Mouse (Mus musculus) v-Abl transformed pro-B cells (cell line): ENCODE data around the gene Mtmr10.

Source experiments
- in situ Hi-C, 2 experiments: fragments of 400-800 bp; cut with MboI; formaldehyde crosslinking; loops; one replicate each; pipeline ENCODE4 v1.15.1; 2025; ENCODE audit not compliant: unreplicated experiment in 2 of 2

Mtmr10 gene

DNA sequence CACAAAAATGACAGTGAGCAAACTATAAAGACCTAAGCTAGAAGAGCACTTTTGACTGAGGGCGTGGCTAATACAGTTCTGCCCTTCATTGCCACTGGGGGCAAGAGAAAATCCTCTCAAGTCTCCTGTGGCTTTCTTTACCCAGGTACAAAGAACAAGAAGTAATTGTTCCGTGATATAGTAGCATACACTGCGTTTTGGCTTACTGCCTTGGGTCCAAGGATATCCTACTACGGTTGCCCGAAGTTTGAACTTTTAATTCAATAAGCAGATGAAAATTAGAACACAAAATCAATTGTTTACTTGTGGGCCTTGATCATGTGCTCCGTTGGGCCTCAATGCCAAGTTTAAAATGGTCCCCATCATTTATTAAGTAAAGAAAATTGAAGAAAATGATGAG, 3.0 kb downstream of the Mtmr10 start:
- in situ Hi-C loops: no loop called here

DNA sequence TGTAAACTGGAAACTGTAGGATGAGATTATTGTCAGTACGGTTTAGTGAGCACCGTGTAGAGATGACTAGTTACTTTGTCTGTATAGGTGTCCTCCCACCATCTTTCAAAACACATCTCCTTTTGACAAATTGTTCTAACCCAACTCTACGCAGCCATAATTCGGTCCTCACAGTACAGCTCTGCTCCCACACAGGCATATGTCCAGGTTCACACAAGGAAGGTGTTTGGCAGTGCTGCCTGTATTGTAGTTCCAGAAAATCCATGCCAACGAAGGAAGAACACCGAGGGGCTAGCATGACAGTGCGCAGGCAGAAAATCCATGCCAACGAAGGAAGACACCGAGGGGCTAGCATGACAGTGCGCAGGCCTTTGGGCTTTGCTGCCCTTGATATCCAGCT, 4.3 kb downstream of the Mtmr10 start:
- in situ Hi-C loops: no loop called here

DNA sequence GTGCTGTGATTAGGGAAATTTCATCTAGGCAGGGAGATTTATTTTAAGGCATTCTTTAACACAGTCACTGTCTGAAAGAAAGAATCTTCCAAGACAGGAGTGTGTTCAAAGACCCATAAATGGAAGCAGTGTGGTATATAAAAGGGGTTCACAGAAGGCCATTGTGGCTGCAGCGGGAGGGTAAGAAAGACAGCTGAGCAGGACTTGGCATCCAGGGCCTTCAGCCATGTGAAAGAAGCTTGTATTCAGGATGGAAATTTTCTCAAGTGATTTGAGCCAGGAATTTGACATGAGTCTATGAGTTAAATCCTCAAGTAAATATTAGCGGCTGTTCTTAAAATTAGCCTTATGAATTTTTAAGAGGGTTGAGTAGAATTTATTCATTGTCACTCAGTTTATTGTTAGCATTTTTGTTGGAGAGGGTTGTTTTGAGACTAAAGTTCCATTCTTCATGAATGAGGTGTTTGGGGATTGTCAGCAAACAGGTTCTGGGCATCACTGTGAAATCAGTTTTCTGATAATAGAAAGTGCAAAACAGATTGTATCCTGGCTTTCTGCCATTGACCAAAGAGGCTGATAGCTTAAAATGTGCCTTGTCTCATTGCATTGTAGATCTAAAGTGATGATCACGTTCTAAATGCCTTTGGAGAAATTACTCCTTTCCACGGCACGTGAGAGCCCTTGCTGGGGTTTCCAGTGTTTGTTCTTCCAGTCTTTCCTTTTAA, 9.0 kb downstream of the Mtmr10 start:
- in situ Hi-C loops: no loop called here

DNA sequence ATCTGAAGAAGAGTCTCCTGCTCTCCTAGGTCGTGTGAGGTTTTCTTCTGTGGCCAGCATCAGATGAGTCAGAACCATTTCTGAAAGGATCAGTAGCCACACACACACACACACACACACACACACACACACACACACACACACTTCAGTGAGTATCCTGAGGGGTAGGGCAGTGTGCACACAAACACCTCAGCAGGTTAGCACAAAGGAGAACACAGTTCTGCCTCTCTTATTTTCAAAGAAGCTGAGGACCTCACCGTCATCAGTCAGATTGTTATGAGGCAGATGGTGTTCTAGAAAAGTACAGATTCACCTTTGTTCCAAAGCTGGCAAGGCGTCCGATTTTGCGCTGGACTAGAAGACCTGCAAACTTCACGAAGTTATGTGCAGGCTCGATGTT, 22.8 kb downstream of the Mtmr10 start:
- in situ Hi-C loops: loop anchor here in 1 of 2 experiments (25.0 kb wide), 1 partner anchor 998 kb away; no protein-coding TSS in a partner anchor

DNA sequence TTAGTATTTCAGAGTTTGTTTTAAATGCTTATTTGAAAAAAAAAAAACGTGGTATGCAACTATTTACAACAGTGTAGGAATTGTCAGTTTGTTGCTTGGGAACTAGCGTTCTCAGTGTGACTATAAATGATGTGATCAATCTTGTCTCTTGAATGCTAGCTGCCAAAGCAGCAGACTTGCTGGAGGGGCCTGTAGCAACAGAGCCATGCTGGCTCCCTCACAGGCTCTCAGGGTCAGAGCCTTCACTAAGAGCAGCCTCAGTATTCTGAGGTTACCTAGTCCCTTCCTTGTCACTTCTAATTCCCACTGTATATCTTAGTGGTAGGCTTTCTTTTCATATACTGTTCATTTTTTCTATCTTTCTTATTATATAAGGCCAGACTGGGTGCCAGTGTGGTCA, 23.3 kb downstream of the Mtmr10 start:
- in situ Hi-C loops: loop anchor here in 1 of 2 experiments (25.0 kb wide), 1 partner anchor 998 kb away; no protein-coding TSS in a partner anchor

DNA sequence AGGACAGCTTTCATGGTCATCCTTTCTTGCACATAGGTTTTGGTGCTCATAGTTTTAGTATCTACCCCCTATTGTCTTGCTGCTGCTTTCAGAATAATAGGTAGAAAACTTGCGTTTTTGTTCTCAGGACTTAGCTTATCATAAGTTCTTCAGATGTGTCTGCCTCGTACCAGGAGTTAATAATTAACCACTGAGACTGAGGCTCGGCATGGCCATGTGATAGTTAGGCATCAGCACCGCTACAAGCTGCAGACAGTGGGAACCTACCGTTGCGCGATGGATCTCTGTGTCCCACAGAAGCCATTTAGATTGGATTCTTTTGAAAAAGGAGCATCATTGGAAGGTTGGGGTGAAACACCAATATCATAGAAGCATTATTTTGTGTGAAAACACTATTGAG, 25.4 kb downstream of the Mtmr10 start:
- in situ Hi-C loops: loop anchor here in 1 of 2 experiments (25.0 kb wide), 1 partner anchor 1001 kb away; no protein-coding TSS in a partner anchor

DNA sequence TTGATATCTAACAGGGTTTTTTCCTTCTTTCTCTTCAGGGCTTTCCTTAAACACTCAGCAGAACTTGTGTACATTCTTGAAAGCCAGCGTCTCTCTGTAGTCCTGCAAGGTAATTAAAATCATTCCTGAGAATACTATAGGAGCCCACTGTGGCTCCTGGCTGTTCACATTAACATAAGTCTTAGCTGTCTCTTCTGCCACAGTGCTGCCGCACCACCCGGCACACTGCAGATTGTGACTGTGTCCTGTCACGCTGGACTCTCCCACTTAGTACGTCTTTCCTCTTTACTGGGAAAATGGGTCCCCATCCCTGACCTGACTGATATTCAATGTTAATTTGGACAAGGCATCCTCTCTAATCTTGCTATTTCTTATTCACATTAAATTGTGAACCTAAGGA, 33.7 kb downstream of the Mtmr10 start:
- in situ Hi-C loops: loop anchor here (5.0 to 25.0 kb wide), 5 partner anchors 376 to 1009 kb away; no protein-coding TSS in a partner anchor

DNA sequence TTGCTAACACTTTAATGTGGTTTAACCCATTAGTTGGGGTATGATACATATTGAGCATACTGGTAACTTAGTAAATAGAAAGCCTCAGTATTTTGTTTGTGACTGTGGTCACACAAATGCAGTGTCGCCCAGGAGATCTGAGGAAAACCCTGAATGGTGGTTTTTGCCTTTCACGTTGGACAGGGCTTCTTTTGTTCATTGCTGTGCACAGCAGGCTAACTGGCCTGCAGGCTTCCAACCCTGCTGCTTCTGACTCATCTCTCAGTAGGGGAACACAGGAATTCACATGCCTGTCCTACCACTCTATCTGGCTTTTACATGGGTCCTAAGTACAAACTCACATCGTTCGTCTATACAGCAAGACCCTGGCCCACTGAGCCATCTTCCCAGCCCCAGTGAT, 34.2 kb downstream of the Mtmr10 start:
- in situ Hi-C loops: loop anchor here (5.0 to 25.0 kb wide), 5 partner anchors 377 to 1009 kb away; no protein-coding TSS in a partner anchor

DNA sequence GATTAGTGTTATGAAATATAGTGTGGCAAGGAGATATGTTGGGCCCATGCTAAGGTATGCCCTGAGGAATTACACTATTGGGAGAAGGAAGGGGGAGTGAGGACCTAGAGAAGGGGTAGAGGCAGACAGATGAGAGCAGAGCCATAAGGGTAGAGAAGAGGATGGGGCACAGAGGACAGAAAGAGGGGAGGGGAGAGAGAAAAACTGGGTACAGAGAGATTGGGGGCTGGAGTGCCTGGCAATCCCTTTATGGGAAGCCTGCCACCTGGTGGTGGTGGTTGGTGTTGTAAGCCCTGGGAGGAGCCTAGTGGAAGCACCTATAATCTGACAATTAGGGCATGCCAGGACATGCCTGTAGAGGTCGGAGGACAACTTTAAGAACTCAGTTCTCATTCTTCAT, 39.4 kb downstream of the Mtmr10 start:
- in situ Hi-C loops: loop anchor here (10.0 kb wide), 3 partner anchors 382 to 472 kb away; no protein-coding TSS in a partner anchor

DNA sequence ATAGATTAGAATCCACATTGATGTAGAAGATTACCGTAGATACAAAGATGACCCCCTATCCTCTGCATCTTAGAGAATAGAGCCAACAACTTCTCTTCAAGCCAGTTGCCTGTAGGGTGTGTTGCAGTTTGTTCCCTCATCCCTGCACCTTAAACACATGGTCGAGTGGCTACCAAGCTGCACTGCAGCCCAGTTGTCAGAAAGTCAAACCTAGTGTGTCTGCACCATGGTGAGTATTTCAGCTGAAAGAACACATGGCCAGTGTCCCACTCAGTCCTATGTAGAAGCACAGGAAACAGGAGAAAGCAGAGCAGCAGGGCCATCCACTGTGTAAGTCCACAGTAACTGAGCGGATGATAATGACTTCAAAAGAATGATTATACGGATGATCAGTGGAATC, 40.0 kb downstream of the Mtmr10 start:
- in situ Hi-C loops: loop anchor here (10.0 kb wide), 3 partner anchors 383 to 473 kb away; no protein-coding TSS in a partner anchor

DNA sequence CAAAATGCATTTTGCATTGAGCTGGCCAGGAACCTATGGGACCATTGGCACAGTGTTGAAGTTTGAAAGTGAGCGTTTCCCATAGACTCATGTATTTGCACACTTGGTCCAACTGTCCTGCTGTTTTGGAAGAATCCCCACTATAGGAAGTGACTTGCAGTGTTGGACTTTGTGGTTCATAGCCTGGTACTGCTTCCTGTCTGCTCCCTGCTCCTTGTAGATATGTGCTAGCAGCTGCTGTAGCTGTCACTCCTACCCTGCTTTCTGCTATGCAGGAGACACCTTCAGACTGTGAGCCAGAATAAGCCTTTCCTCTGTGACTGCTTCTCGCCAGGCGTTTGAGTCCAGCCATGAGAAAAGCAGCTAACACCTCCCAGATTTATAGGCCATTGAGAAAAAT, 43.9 kb downstream of the Mtmr10 start:
- in situ Hi-C loops: no loop called here

DNA sequence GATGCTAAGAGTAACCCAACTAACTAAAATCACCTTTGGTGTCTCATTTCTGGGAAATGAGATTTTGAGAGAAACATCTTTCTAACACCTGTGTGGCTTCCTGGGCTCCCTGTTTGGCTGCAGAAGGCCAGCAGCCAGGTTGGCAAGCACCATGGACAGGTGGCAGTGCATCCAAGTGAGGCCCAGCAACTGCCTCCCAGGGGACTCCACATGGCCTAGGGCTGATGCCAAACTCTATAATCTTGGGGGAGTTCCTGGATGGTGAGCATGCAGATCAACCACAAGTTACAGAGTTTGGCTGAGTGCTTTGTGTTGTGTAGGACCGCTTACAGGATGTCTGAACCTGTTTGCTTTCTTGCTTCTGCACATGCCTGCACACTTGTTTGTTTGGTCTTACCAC, 45.2 kb downstream of the Mtmr10 start:
- in situ Hi-C loops: no loop called here

DNA sequence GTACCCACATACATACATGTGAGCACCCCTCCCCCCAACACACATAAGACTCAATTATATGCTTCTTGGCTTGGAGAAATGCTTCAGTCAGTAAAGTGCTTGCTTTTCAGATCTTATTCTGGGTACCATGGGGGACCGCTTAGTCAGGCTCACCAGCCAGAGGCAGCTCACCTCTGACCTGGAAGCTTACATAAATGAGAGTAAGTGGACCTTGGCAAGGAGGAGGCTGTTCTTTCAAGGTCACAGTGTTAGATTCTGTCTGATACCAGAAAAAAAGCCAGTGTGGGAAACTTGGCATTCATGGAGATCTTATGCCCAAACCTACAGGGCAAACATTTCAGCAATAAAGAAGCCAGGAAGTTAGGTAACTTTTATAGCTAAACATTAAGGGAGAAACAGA, 60.4 kb downstream of the Mtmr10 start:
- in situ Hi-C loops: no loop called here

DNA sequence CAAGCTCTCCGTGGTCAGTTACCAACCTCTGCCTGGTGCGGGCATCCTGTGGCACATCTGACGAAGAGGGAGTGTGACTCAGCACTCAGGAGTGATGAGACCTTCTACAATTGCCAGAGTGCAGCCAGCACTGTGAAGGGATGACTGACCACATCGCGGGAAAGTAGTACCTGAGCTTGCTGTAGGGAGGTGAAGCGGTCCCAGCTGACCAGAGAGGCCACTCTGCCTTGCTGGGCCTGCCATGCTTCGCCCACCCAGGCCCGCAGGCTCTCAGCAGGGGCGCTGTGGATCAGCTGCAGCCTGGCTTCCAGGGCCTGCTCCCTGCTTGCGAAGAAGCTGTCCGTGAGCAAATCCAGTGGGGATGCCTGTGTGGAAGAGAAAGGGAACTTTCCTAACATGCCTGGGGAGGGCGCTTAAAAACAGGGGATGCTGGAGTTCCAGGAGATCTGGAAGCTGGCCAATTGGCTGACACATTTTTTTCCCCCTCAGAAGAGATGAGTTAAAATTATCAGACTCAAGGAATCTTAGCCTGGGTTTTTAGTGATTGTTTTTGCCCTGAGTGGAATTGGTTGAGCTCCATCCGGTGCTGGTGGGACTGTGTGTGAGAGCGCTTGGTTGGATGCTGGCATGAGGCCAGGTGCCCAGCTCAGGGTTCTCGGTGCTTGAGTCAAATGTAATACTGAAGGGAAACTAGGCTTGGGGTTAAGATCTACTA, 61.9 kb downstream of the Mtmr10 start:
- in situ Hi-C loops: no loop called here

DNA sequence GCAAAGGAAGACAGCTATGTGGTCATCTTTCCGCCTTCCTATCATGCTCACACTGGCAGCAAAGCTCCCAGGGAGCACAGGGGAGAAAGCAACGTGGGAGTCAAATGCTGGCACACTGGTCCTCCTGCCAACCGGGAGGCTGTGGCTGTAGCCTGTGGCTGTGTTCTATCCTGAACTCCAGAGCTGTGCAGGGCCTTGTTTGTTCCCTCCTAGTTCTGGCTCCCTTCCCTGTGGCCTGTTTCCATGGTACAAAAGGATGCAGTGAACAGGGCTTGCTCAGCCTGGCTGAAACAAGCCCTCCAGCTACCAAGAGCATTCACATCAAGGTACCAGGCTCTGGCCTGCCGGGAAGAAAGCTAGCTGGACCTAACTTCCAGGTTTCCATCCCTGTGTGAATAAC, 63.6 kb downstream of the Mtmr10 start:
- in situ Hi-C loops: no loop called here

DNA sequence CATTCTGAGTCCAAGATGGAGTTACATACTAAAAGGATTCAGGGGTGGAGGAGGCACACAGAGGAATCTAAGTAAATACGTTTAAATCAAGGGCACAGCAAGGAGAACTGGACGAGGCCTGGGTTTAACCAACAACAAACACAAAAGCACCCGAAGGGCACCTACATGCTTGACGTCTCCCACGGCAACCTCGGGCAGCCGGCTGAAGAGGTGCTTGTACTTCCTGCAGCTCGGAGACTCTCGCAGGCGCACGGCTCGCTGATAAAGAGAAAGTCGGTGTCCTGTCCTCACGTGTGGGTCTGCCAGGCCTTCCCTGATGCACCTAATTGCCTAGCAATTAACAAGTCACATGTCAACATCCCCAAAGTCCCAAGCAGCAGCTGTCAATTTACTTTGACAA, 66.8 kb downstream of the Mtmr10 start:
- in situ Hi-C loops: no loop called here

DNA sequence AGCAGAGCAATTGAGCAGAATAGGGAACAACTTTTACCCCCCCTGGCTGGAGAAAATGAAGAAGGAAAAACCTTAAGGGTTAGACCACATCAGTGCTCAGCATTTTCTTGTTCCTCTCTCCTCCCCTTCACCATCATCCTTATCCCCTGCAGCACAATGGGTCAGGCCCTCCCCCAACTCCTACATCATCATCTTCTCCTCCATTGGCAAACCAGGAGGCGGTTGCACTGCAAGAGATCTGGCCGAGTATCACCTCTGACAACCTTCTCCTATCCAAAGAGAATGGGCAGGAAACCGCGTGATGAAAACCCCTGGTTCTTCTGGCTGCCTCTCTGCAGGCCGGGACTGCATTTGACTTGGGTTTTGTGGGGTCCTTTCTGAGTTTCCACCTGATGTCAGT, 69.2 kb downstream of the Mtmr10 start:
- in situ Hi-C loops: no loop called here

DNA sequence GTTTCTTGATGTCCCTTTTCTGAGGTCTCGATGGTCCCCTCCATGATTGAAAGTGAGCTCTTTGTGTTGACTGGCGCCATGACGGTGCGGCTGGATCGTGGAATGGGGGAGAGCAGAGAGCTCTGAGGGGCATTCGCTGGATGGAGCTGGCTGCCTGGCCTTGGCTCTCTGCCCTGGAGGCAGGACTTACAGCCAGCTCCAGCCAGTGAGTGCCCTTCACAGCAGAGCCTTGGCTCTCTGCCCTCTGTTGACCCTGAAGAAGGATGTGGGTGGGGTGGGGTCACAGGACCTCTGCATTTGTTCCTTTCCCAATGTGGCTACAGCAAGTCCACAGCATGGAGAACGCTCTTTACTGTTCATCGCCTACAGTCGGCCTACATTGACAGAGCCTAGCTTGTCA, 70.0 kb downstream of the Mtmr10 start:
- in situ Hi-C loops: no loop called here

DNA sequence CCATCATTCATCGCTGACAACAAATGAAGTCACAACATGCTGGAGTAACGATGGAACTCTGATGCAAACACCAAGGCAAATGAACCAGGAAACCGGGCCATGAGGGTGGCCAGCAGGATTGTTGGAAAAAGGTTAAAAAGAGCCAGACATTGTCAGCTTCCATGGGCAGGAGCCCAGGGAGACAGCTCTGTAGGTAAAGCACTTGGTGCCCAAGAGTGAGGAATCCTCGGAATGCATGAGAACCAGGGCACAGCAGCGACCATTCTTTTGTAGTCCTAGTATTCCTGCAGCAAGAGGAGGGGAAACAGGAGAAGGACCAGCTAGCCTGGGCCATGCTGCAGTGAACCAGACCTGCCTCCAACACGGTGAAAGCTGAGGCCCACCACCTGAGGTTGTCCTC, 71.2 kb downstream of the Mtmr10 start:
- in situ Hi-C loops: no loop called here

DNA sequence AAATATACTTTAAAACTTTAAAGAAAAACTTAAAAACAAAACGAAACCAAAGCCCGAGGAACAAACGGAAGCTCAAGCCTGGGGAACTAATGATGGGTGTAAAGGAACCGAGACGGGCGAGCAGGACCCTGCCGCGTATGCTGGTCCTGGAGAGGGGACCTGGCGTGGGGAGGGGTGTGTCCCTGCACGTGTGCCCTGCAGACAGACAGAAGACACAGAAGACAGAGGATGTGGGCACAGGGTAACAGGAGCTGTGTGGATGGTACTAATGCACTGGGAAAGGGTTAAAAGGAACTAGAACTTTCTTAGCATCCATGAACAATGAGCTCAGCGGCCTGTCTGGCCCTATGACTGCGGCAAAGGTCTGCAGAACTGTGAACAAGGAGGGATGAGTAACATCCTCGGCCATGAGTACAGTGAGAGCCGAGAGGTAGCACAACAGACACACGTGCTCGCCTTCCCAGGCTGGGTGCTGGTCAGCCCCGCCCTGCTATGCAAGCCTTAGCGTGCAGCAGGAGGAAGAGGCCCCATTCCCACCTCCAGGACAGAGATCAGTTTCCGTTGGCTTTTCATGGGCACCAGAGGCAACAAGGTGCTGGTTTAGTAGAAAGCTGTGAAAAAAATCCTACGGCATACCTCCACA, 72.6 kb downstream of the Mtmr10 start:
- in situ Hi-C loops: no loop called here

DNA sequence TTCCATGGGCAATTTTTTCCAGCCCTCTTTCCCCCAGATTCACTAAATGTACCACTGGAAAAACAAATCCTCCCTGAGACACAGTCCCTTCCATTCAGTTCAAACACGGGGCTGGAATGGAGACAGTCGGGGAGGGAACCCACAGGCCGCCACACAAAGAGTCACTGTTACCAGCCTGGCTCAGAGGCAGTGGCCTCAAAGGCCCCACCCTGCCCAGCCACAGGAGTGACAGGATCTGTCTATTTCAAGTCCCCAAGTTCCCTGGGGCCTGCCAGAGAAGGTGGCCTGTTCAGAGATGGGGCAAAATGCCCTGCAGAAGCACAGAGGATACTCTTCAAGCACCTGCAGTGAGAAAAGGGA, 73.1 kb downstream of the Mtmr10 start:
- in situ Hi-C loops: no loop called here
